Mouse (Mus musculus) erythroblast, embryonic 14.5 days (primary cell): ENCODE measurements around the gene Nsg2.

ENCODE experiments used
- GATA1 ChIP-seq: IDR thresholded peaks from 2 replicates; pipeline ENCODE4 v1.6.1; 2012; ENCODE audit warnings: low read length, inconsistent platforms, mixed read lengths
- TAL1 ChIP-seq: IDR thresholded peaks from 3 replicates; pipeline ENCODE4 v1.6.1; 2012; ENCODE audit warnings: low read length, inconsistent platforms, mixed read lengths

DNA sequence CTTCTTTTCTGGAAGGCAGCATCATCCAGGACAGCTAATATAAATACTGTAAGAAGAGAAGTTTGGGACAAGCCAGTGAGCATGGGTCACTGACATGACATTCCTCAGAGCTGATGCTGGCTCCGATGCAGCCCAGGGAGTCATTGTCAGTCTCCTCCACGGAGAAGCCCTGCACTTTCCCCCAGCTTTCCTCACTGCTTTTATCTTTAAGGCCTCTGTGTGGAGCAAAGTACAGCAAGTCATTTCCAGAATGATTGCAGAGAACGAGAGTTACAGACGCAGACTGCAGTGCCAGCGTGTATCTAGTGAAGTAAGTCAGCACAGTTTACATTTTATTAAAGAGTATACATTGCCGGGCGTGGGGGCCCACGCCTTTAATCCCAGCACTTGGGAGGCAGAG is 25.4 kb upstream of the Nsg2 start:
- TF ChIP-seq GATA1 (no peak), TAL1 (no peak)
